Mouse (Mus musculus) lung, adult 2 months (tissue): ENCODE data around the gene Coq8b.

Experiments
- CTCF ChIP-seq: fragments of 200-500 bp; IDR thresholded peaks from 2 replicates; pipeline ENCODE4 v1.5.1; 2011; ENCODE audit warnings: mild to moderate bottlenecking, low read length, control low read depth; ENCODE audit not compliant: insufficient read depth
- POLR2A ChIP-seq: fragments of 200-500 bp; IDR thresholded peaks from 2 replicates; pipeline ENCODE4 v1.6.1; 2011; ENCODE audit warnings: low read depth, mild to moderate bottlenecking, control low read depth, low read length, borderline replicate concordance; ENCODE audit errors: extremely low read depth

DNA sequence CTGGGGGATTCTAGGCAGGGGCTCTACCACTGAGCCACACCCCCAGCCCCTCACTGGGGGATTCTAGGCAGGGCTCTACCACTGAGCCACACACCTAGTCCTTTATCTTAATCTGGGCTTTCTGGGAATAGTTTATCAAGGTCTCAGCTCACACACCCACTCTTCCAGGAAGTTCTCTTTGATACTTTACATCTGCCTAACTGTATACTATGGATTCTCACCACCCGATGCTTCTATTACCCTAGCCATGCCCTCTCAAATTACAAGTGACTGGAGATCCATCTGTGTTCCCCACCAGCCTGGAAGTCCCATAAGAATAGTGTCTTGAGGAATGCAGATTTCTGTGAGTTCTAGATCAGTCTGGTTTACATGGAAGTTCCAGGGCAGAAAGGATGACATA is 10.3 kb upstream of the Coq8b start:
- TF ChIP-seq POLR2A (no peak), CTCF (no peak)
